12 mouse cellular contexts compared by ENCODE assay signal in genomic region chr1:153635056-153635455, GRCm38 (mm10). TPM values are rescaled to one million over a fixed set of nuclear protein-coding genes. Genes with fewer than 3 reads are reported as not detected.
A peak's percentile ranks its signal among the peaks of the same experiment; 100 is the strongest.
DNase-seq lines count a peak whose midpoint lies in the region; ATAC-seq and TF ChIP-seq lines count a peak whose summit lies in the region.
"Had no signal": no experiment of that assay in that cellular context is flagged by ENCODE, and none has a peak within 500 bp of the region (broad histone marks: within the 10 kb centered on the region; RNA-seq: fewer than 3 reads in every experiment).

No protein-coding gene starts in this region.

- peak; percentile 43 for DNase-seq in limb, embryonic 14.5 days (ENCODE audit: low spot score)
- no peak for DNase-seq in limb, embryonic 10.5 days (ENCODE audit: low spot score)
- peak; percentile 4 for DNase-seq in lung, adult 2 months
- DNase-seq in natural killer cell, adult 2 months (ENCODE audit: low spot score in 2 of 2) = peak; percentile 18 to 22
- DNase-seq in neural tube, embryonic 10.5 days (ENCODE audit: extremely low spot score, low spot score) = no peak
- DNase-seq in cerebellum, adult 11-12 months = no peak

- no peak overlapping the region for H3K4me3 ChIP-seq in forebrain, embryonic 15.5 days
- no peak overlapping the region for H3K4me3 ChIP-seq in forebrain, embryonic 12.5 days (replicated peaks)
- H3K4me3 ChIP-seq in limb, embryonic 14.5 days (replicated peaks; ENCODE audit: low read length) = no peak overlapping the region
- no peak overlapping the region for H3K4me3 ChIP-seq in limb, embryonic 10.5 days
- H3K4me3 ChIP-seq in lung, adult 2 months (replicated peaks; ENCODE audit: extremely low read depth, low read depth, low read length) = no peak overlapping the region
- H3K4me3 ChIP-seq: gastrocnemius, adult 2 months; limb, embryonic 15.5 days; megakaryocyte, embryonic 14.5 days had no signal

- H3K9me3 ChIP-seq in forebrain, embryonic 15.5 days = no peaks in the 10 kb centered on the region
- H3K9me3 ChIP-seq in forebrain, embryonic 12.5 days = no peaks in the 10 kb centered on the region
- no peaks in the 10 kb centered on the region for H3K9me3 ChIP-seq in limb, embryonic 14.5 days (ENCODE audit: control insufficient read depth, low read length)
- no peaks in the 10 kb centered on the region for H3K9me3 ChIP-seq in limb, embryonic 10.5 days (replicated peaks)
- H3K9me3 ChIP-seq: limb, embryonic 15.5 days had no signal

- ATAC-seq in forebrain, embryonic 15.5 days (replicated peaks) = 0 out of 2 replicates have a peak, but pooled peaks have one; percentile 23
- ATAC-seq in forebrain, embryonic 12.5 days (ENCODE audit: low FRiP score) = no peak
- ATAC-seq in limb, embryonic 14.5 days (ENCODE audit: low FRiP score, low read depth) = no peak

- H3K9ac ChIP-seq in forebrain, embryonic 15.5 days (replicated peaks) = no peak overlapping the region
- H3K9ac ChIP-seq in forebrain, embryonic 12.5 days = no peak overlapping the region
- H3K9ac ChIP-seq in limb, embryonic 14.5 days (ENCODE audit: low read depth, low read length, severe bottlenecking) = no peak overlapping the region
- H3K9ac ChIP-seq: hindbrain, embryonic 14.5 days; limb, embryonic 15.5 days had no signal

- no peak overlapping the region for H3K4me2 ChIP-seq in forebrain, embryonic 15.5 days (replicated peaks)
- H3K4me2 ChIP-seq in forebrain, embryonic 12.5 days = no peak overlapping the region
- no peak overlapping the region for H3K4me2 ChIP-seq in limb, embryonic 14.5 days (replicated peaks; ENCODE audit: low read depth, low read length, severe bottlenecking)
- H3K4me2 ChIP-seq: hindbrain, embryonic 14.5 days; limb, embryonic 15.5 days had no signal

- H3K27ac ChIP-seq in forebrain, embryonic 15.5 days (replicated peaks) = no peak overlapping the region
- no peak overlapping the region for H3K27ac ChIP-seq in forebrain, embryonic 12.5 days
- H3K27ac ChIP-seq in limb, embryonic 14.5 days (replicated peaks; ENCODE audit: low read depth, low read length) = no peak overlapping the region
- no peak overlapping the region for H3K27ac ChIP-seq in limb, embryonic 10.5 days
- H3K27ac ChIP-seq: gastrocnemius, adult 2 months; hindbrain, embryonic 14.5 days; limb, embryonic 15.5 days had no signal

- WGBS in forebrain, embryonic 15.5 days = 71% methylated on average over 5 of the region's 5 CpGs
- WGBS in forebrain, embryonic 12.5 days = 87% methylated on average over 5 of the region's 5 CpGs
- 76% methylated on average over 5 of the region's 5 CpGs for WGBS in limb, embryonic 14.5 days
- 82% methylated on average over 5 of the region's 5 CpGs for WGBS in limb, embryonic 10.5 days
- 42% methylated on average over 5 of the region's 5 CpGs for whole genome bisulfite sequencing in lung, adult 2 months

- no peaks in the 10 kb centered on the region for H3K36me3 ChIP-seq in forebrain, embryonic 15.5 days
- no peaks in the 10 kb centered on the region for H3K36me3 ChIP-seq in forebrain, embryonic 12.5 days (replicated peaks)
- H3K36me3 ChIP-seq in limb, embryonic 14.5 days (ENCODE audit: control insufficient read depth, insufficient read depth, low read length) = no peaks in the 10 kb centered on the region
- no peaks in the 10 kb centered on the region for H3K36me3 ChIP-seq in limb, embryonic 10.5 days
- H3K36me3 ChIP-seq: limb, embryonic 15.5 days had no signal

- TF ChIP-seq POLR2A in limb, embryonic 14.5 days (IDR thresholded peaks at IDR 0.05; ENCODE audit: borderline replicate concordance, extremely low read depth, insufficient read depth, insufficient read length) = no peak
- no peak for TF ChIP-seq POLR2A in lung, adult 2 months (IDR thresholded peaks at IDR 0.05; ENCODE audit: borderline replicate concordance, extremely low read depth, low read depth, low read length)

- TF ChIP-seq CTCF in lung, adult 2 months (IDR thresholded peaks at IDR 0.05; ENCODE audit: insufficient read depth, low read length) = no peak

- no peaks in the 10 kb centered on the region for H3K27me3 ChIP-seq in forebrain, embryonic 15.5 days
- H3K27me3 ChIP-seq in forebrain, embryonic 12.5 days = no peaks in the 10 kb centered on the region
- no peaks in the 10 kb centered on the region for H3K27me3 ChIP-seq in limb, embryonic 14.5 days (ENCODE audit: control insufficient read depth, insufficient read depth, low read length)
- no peaks in the 10 kb centered on the region for H3K27me3 ChIP-seq in limb, embryonic 10.5 days (ENCODE audit: low read depth, poor library complexity, severe bottlenecking)
- H3K27me3 ChIP-seq: limb, embryonic 15.5 days had no signal

- peaks cover 13% of the 10 kb centered on the region for H3K4me1 ChIP-seq in forebrain, embryonic 15.5 days
- H3K4me1 ChIP-seq in forebrain, embryonic 12.5 days = no peaks in the 10 kb centered on the region
- peaks cover 11% of the 10 kb centered on the region; the same call in 1 of the 2 replicates for H3K4me1 ChIP-seq in limb, embryonic 14.5 days (ENCODE audit: control insufficient read depth, insufficient read depth, low read length)
- H3K4me1 ChIP-seq in limb, embryonic 10.5 days = no peaks in the 10 kb centered on the region
- peaks cover 12% of the 10 kb centered on the region for H3K4me1 ChIP-seq in lung, adult 2 months (ENCODE audit: control insufficient read depth, insufficient read depth, low read length)

RNA-seq across cellular contexts. Expression of gene Rgs8, which starts 17.8 kb away (rescaled TPM):
- polyA plus RNA-seq in forebrain, embryonic 15.5 days (2015; fragmentation: Nextera tagmentation; extraction: Ambion mirVana) = 19.2 and 19.7 TPM in 2 replicates
- 24.3 and 25.1 TPM in 2 replicates for polyA plus RNA-seq in forebrain, embryonic 12.5 days (2016; fragmentation: Nextera tagmentation; extraction: Ambion mirVana)
- polyA plus RNA-seq in limb, embryonic 14.5 days (2012; rRNA removed) = 1.9 and 2.3 TPM in 2 replicates
- 1.1 and 1.3 TPM in 2 replicates for polyA plus RNA-seq in limb, embryonic 14.5 days (2014; fragmentation: Nextera tagmentation; extraction: Ambion mirVana)
- 0.28 and 0.61 TPM in 2 replicates for polyA plus RNA-seq in limb, embryonic 10.5 days (2016; fragmentation: Nextera tagmentation; extraction: Ambion mirVana)
- polyA plus RNA-seq in lung, adult 2 months (2012; rRNA removed) = 0.01 TPM in 1 of 2 replicates, not detected in the other

Comparison
In these comparisons a context has a peak if more than half of its experiments do, and no peak if none do; other contexts are left out.
1. DNase-seq: peak in limb, embryonic 14.5 days (single experiment), lung, adult 2 months (single experiment) and natural killer cell, adult 2 months (2 of 2); none in limb, embryonic 10.5 days (single experiment), neural tube, embryonic 10.5 days (single experiment) and cerebellum, adult 11-12 months (single experiment).